Mouse (Mus musculus) forelimb bud, embryonic 11.5 days (tissue): ENCODE results near the gene Celsr3.

Experiments used
- DNase-seq: peaks from one replicate; pipeline ENCODE4 v3.0.0-alpha.2; 2012; ENCODE audit warnings: low read depth, low spot score

The Celsr3 gene

GRCm38 (mm10) chr9:108825820-108826699, at the start of gene Celsr3:
Gene Celsr3 (plus strand): TSS chr9:108826320.
- peak; percentile 86 for DNase-seq

- DNase-seq = no peak
Measured at GRCm38 (mm10) chr9:108776614-108777013, 49.5 kb upstream of the Celsr3 start.

GRCm38 (mm10) chr9:108777276-108777675, 48.8 kb upstream of the Celsr3 start:
- DNase-seq = no peak

GRCm38 (mm10) chr9:108780959-108781358, 45.2 kb upstream of the Celsr3 start:
- no peak for DNase-seq

- DNase-seq = no peak
Measured at GRCm38 (mm10) chr9:108781891-108782290, 44.2 kb upstream of the Celsr3 start.

GRCm38 (mm10) chr9:108782836-108783547, 43.1 kb upstream of the Celsr3 start:
- no peak for DNase-seq

GRCm38 (mm10) chr9:108783548-108784463, 42.3 kb upstream of the Celsr3 start, which contains the start of gene Ip6k2:
Gene Ip6k2 (plus strand): TSS chr9:108783796.
- DNase-seq = peak; percentile 94

- DNase-seq = no peak
Measured at GRCm38 (mm10) chr9:108785416-108785815, 40.7 kb upstream of the Celsr3 start.

GRCm38 (mm10) chr9:108786494-108786893, 39.6 kb upstream of the Celsr3 start:
- no peak for DNase-seq

GRCm38 (mm10) chr9:108787080-108787479, 39.0 kb upstream of the Celsr3 start:
- DNase-seq = no peak

GRCm38 (mm10) chr9:108788713-108789112, 37.4 kb upstream of the Celsr3 start:
- no peak for DNase-seq

- no peak for DNase-seq
Measured at GRCm38 (mm10) chr9:108792307-108792706, 33.8 kb upstream of the Celsr3 start.

GRCm38 (mm10) chr9:108792730-108793129, 33.4 kb upstream of the Celsr3 start:
- no peak for DNase-seq

- DNase-seq = no peak
Measured at GRCm38 (mm10) chr9:108795281-108795680, 30.8 kb upstream of the Celsr3 start.

- no peak for DNase-seq
Measured at GRCm38 (mm10) chr9:108795762-108796161, 30.4 kb upstream of the Celsr3 start.

- DNase-seq = no peak
Measured at GRCm38 (mm10) chr9:108796351-108796981, 29.7 kb upstream of the Celsr3 start.

- no peak for DNase-seq
Measured at GRCm38 (mm10) chr9:108797477-108797876, 28.6 kb upstream of the Celsr3 start.

GRCm38 (mm10) chr9:108798508-108799075, 27.5 kb upstream of the Celsr3 start:
- DNase-seq = no peak

- no peak for DNase-seq
Measured at GRCm38 (mm10) chr9:108799564-108799963, 26.6 kb upstream of the Celsr3 start.

GRCm38 (mm10) chr9:108805768-108806167, 20.4 kb upstream of the Celsr3 start:
- no peak for DNase-seq

- no peak for DNase-seq
Measured at GRCm38 (mm10) chr9:108806379-108806778, 19.7 kb upstream of the Celsr3 start.
